Mouse (Mus musculus) layer of hippocampus, adult 9-11 months (tissue): ENCODE data around the gene Enpp6.

Experiments used
- DNase-seq: peaks from one replicate; pipeline ENCODE4 v3.0.0; 2022

The Enpp6 gene

GRCm38 (mm10) chr8:46986386-46987140 lies at the start of gene Enpp6:
Enpp6 (plus strand) TSS chr8:46986887.
- no peak for DNase-seq

DNA sequence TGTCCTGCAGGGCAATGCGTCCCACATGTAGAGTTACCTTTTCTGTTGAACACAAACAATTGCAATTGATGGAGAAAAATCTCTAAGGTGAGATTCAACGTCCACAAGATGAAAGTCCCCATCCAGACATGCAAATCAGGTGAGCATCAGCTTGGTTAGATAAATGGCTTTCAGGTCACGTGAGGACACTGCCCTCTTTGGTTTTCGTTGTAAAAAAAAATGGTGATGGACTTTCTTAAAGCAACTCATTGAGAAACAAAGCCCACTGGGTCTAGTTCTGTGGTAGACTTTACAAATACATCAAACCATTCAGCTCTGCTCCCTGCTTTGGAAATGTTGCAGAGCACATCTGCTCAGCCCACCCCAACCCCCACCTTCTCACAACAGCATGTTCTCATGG lies 48.5 kb upstream of the Enpp6 start:
- no peak for DNase-seq

DNA sequence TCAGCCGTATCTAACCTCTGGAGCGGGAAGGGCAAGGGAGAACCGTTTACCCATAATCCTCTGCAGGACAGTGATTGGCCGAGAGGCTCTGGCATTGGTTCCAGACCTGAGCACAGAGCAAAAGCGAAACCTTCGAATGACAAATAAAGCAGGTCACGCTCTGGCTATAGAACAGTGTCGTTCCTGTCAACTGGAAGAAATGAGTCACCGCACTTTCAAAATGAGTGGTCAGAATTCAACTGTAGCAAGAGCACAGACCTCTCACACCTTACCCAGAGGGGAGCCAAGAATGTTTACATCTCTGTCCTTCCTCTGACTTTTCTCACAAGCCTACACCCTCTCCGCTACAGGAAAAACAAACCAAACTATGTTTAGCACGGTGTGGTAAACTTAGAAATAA lies 45.4 kb upstream of the Enpp6 start:
- DNase-seq: peak; percentile 60

DNA sequence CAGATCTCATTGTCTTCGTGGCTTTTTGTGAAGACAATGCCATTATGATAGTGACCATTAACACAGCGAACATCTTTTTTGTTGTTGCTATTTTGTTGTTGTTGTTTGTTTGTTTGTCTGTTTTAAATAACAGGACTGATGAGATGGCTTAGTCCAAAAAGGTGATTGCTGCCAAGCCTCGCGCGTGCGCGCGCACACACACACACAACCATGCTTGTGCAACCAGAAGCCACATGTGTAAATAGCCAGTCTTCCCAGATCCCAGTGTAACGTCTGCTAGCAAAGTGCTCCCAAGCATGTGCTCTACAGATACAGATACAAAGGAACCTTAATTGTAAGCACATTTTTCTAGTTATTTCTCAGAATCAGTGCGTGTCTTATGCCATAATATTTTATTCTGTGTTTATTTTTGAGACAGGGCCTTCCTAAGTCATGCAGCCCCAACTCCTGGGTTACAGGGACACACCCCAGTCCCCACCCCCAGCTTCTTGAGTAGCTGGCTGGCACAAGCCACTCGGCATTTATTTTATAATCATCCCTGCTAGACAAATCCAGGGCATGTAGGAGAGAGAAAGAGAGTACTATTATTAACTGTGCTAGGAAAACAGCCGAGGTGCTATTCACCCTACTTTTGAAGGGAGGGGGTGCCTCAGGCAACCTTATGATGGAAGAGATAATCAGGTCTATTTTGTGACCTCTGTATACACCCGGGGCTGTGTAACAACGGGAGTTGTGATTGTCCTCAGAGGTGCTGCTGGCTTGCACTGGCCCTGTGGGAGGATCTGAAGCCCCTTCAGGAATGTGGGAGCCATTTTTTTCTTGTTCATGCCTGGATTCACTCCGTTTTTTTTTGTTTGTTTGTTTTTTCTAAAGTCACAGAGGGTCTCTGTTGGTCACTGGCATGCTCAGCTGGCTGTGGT lies 44.7 kb upstream of the Enpp6 start:
- DNase-seq: no peak

DNA sequence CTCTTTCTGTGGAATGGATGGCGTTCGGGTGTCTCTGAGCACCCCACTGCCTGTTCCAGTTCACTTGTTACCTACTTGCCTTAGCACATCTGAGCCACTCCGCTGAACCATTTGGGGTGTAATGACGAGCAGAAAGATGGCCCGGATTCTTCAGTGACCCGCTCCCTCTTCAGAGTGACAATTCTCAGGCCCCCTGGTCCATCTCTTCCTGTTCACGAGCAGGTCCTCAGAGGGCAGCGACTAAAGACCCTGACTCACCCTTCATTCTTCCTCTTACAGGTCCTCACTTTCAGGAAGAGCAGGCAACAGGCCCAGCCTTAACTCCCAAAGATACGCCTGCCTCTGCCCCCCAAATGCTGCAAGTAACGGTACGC lies 44.0 kb upstream of the Enpp6 start:
- no peak for DNase-seq

- no peak for DNase-seq
Observed at GRCm38 (mm10) chr8:46943337-46943736, 43.4 kb upstream of the Enpp6 start.

GRCm38 (mm10) chr8:46946181-46946580 lies 40.5 kb upstream of the Enpp6 start:
- no peak for DNase-seq

GRCm38 (mm10) chr8:46948091-46948757 lies 38.5 kb upstream of the Enpp6 start:
- no peak for DNase-seq

GRCm38 (mm10) chr8:46953472-46953871 lies 33.2 kb upstream of the Enpp6 start:
- peak; percentile 61 for DNase-seq

- DNase-seq: no peak
Observed at GRCm38 (mm10) chr8:46962630-46963427, 23.9 kb upstream of the Enpp6 start.

GRCm38 (mm10) chr8:46963619-46964145 lies 23.0 kb upstream of the Enpp6 start:
- no peak for DNase-seq

- no peak for DNase-seq
Observed at GRCm38 (mm10) chr8:46965812-46966211, 20.9 kb upstream of the Enpp6 start.

- no peak for DNase-seq
Observed at GRCm38 (mm10) chr8:46968721-46969120, 18.0 kb upstream of the Enpp6 start.

DNA sequence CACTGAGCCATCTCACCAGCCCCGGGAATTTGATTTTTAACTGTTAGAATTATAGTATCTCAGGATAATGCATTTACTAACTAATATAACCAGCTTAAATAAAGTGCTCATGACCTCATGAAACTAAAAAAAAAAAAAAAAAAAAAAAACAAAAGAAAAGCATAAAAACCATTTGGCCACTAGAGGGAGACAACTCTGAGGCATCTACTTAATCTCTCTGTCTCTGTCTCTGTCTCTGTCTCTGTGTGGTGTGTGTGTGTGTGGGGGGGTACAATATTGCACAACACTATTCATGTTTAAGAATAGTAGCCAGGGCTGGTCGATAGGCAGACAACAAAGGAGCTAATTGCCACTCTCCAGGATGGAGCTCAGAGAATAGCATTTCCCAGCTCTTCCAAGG lies 17.3 kb upstream of the Enpp6 start:
- no peak for DNase-seq

- no peak for DNase-seq
Observed at GRCm38 (mm10) chr8:46977376-46977775, 9.3 kb upstream of the Enpp6 start.

- DNase-seq: no peak
Observed at GRCm38 (mm10) chr8:46982166-46982565, 4.5 kb upstream of the Enpp6 start.

DNA sequence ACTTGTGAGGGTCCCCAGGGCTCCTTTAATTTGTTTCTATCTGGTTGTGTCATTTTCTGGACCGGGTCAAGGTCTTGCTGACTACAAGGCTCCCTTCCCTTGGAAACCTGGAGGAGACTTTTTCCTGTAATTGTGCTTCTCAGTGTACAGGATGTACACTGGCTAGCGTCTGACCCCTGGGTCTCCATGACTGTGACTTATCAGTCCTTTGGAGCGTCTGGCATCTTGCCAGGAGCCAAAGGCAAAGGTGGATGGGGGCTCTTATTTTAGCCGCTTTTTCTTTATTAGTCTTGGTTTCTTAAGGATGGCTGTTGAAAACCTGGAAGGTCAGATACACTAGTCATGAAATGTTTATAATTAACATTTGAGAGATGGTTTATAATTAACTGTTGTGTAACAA lies 3.9 kb upstream of the Enpp6 start:
- DNase-seq: no peak

DNA sequence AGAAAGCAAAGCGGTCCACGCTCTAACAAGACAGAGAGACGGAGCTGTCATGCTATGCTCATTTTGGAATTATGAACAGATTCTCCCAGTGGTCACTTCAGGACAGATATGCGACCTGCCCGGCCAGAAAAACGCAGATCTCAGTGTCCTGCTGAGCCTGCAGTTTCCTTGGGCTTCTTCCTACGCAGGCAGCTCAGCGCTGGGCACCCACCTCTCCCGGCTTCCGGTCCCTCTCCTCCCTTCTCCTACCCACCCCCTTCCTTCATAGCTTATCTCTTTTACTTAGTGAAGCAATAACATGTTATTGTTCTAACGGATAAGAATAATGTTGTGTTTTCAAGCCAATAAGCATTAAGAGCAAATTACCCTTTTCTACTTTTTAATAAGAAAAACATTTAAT lies 2.0 kb upstream of the Enpp6 start:
- DNase-seq: no peak

DNA sequence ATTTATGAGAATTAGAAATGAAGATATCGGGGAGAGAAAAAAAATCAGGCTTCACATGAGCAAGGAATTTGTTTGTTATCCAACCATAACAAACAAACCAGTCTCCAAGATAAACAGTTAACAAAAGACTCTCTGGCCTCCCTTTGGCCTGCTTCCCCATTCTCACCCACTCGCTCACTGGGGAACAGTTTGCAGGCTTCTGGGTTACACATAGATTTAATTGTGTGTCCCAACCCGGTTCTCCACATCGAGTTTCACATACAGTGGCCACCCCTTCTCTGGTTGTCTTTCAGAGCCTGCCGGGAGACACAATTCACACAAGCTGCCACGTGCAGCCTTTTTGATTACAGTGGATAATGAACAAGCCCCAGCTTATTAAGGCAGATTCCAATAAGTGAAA lies 1.7 kb downstream of the Enpp6 start:
- peak; percentile 20 for DNase-seq

GRCm38 (mm10) chr8:46991081-46991480 lies 4.4 kb downstream of the Enpp6 start:
- DNase-seq: no peak

GRCm38 (mm10) chr8:46992579-46992978 lies 5.9 kb downstream of the Enpp6 start:
- no peak for DNase-seq

DNA sequence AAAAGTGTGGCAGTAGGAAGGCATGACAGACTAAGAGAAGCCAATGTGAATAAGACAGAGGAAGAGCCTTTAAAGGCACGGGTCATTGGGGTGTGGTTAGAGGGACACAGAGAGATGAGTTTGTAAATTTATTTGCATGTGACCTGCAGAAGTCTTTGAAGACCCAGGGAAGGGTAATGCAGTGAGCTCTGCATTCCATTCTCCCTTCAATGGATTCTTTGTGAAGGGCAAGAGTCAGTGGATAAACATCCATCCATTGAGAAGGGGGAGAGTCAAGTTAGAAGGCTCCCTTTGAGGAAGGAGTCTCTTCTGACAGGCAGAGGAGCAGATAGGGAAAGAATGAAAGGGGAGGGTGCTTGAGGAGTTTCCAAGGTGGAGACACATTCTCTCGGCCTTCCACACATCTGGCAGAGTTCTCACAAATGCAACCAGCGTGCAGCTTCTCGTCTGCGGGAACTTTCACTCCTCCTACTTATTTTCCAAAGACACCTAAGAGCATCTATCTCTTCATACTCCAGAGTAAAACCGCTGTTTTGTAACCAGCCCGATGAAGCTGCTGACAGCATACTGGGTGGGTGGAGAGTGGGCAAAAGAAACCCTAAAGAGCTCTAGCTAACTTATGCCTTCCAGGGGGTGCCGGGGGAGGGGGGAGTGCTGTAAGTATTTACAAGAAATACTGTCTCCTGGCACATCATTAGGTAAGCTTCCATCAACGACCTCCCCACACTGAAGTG lies 9.4 kb downstream of the Enpp6 start:
- no peak for DNase-seq
